Mouse (Mus musculus) erythroblast, embryonic 14.5 days (primary cell): Measurements from ENCODE around the gene Fzd7. TPM values are rescaled to one million over a fixed set of nuclear protein-coding genes. Genes with fewer than 3 reads are reported as not detected.

ENCODE experiments used
- H3K27me3 ChIP-seq: 2 replicates; pipeline ENCODE4 v1.6.1; 2012; ENCODE audit warnings: inconsistent platforms; ENCODE audit not compliant: control insufficient read depth
- H3K36me3 ChIP-seq: 2 replicates; pipeline ENCODE4 v1.6.1; 2012; ENCODE audit warnings: mild to moderate bottlenecking, inconsistent platforms; ENCODE audit not compliant: control insufficient read depth
- H3K4me1 ChIP-seq: 2 replicates; pipeline ENCODE4 v1.6.1; 2012; ENCODE audit warnings: inconsistent platforms; ENCODE audit not compliant: control insufficient read depth
- H3K4me3 ChIP-seq: replicated peaks from 2 replicates; pipeline ENCODE3; 2012; ENCODE audit warnings: moderate library complexity, mild to moderate bottlenecking, inconsistent platforms
- H3K9me3 ChIP-seq: 2 replicates; pipeline ENCODE4 v1.6.1; 2012; ENCODE audit warnings: low read length, inconsistent platforms, mixed read lengths; ENCODE audit not compliant: control insufficient read depth
- GATA1 ChIP-seq: IDR thresholded peaks from 2 replicates; pipeline ENCODE4 v1.6.1; 2012; ENCODE audit warnings: low read length, inconsistent platforms, mixed read lengths
- TAL1 ChIP-seq: IDR thresholded peaks from 3 replicates; pipeline ENCODE4 v1.6.1; 2012; ENCODE audit warnings: low read length, inconsistent platforms, mixed read lengths
- polyA plus RNA-seq: library from polyadenylated mRNA; stranded (reverse); fragments of >175 nt; gene quantifications from 2 replicates; pipeline ENCODE4 v1.2.3, GENCODE M21; 2012

The Fzd7 gene
- polyA plus RNA-seq, 1 experiment: 0.02 TPM

DNA sequence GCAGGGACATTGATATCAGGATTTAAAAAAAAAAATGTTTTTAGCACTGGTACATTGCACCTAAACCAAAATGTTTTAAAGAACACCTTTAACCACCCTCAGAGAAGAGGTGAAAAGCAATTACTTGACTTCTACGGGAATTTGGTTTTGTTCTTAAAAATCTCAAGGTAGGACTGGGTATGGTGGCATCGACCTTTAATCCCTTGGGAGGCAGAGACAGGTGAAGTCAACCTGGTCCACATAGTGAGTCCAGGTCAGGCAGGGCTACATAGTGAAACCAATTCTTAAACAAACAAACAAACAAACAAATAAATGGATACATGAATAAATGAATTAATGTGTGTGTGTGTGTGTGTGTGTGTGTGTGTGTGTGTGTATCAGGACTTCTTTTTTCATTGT is 22.1 kb downstream of the Fzd7 start:
- H3K36me3 ChIP-seq: no peaks in the 10 kb centered on the region
- TF ChIP-seq GATA1: no peak
- TF ChIP-seq TAL1: no peak
- H3K4me3 ChIP-seq: no peak overlapping the region
- no peaks in the 10 kb centered on the region for H3K9me3 ChIP-seq
- H3K4me1 ChIP-seq: no peaks in the 10 kb centered on the region; the same call in 1 of the 2 replicates
- no peaks in the 10 kb centered on the region; the same call in 1 of the 2 replicates for H3K27me3 ChIP-seq

DNA sequence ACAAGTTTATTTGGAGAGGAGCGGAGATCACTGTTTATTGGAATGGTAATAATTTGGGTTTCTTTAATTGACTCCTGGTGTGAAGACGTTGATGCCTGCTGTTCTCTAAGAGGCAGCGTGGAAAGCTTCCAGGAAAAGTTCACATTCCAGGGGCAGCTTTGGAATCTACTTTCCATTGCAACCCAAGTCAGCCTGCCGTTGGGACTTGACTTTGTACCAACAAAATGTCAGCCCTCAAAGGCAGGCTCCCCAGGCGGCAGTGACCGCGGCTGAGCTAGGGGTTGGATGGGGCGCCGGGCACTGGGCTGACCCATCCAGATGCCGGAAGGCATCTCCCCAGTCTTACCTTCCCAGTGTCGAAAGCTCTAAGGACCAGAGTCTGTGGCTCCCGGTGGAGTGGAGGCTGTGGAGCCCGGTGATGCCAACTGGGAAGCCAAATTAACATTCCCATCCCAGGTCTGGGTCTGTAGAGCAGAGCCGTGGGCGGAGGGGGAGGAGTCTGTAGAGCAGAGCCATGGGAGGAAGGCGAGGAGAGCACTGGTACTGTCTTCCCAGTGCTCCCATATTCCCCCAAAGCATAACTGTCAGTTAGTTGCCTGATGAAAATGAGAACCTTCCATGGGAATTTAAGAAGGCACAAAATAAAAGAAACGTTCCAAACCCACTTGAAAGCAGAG is 26.4 kb downstream of the Fzd7 start:
- peaks cover 2% of the 10 kb centered on the region for H3K27me3 ChIP-seq
- no peaks in the 10 kb centered on the region for H3K9me3 ChIP-seq
- TF ChIP-seq GATA1: no peak
- no peak for TF ChIP-seq TAL1
- no peaks in the 10 kb centered on the region for H3K36me3 ChIP-seq
- H3K4me1 ChIP-seq: no peaks in the 10 kb centered on the region
- H3K4me3 ChIP-seq: no peak overlapping the region

DNA sequence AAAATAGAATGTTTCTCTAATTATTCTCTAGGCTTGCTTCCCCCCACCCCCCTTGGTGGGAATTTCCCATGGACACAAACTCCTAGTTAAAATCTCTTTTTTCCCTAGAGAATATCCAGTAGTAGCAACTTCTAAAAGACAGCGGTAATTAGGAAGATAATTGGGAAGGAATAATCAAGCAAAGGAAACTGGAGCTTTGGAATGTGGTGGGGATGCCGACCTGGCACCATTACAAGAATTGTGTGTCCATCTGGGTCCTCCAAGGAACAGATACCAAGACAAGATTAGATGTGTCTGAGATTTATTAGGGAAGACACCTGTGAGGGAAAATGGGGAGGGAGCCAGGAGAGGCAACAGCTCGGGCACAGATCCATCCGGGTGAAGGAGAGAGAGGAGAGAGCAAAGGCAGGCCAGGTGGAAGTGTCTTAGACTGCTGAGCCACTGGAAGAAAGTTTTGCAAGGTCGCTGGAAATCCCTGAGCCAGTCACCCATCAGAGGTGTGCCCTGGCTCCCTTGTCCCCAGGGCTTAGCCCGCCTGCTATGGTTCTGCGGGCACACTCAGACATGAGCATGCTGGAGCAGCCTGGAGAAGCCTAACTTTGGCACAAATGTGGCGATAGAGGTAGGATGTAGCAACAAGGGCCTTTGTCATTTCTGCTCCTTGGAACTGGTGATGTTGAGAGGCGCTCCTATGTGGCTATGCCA is 29.5 kb downstream of the Fzd7 start:
- Histone ChIP-seq H3K4me3 (no peak overlapping the region), H3K27me3 (peaks cover 12% of the 10 kb centered on the region), H3K9me3 (no peaks in the 10 kb centered on the region), H3K4me1 (peaks cover 3% of the 10 kb centered on the region; the same call in 1 of the 2 replicates), H3K36me3 (no peaks in the 10 kb centered on the region)
- no peak for TF ChIP-seq GATA1

DNA sequence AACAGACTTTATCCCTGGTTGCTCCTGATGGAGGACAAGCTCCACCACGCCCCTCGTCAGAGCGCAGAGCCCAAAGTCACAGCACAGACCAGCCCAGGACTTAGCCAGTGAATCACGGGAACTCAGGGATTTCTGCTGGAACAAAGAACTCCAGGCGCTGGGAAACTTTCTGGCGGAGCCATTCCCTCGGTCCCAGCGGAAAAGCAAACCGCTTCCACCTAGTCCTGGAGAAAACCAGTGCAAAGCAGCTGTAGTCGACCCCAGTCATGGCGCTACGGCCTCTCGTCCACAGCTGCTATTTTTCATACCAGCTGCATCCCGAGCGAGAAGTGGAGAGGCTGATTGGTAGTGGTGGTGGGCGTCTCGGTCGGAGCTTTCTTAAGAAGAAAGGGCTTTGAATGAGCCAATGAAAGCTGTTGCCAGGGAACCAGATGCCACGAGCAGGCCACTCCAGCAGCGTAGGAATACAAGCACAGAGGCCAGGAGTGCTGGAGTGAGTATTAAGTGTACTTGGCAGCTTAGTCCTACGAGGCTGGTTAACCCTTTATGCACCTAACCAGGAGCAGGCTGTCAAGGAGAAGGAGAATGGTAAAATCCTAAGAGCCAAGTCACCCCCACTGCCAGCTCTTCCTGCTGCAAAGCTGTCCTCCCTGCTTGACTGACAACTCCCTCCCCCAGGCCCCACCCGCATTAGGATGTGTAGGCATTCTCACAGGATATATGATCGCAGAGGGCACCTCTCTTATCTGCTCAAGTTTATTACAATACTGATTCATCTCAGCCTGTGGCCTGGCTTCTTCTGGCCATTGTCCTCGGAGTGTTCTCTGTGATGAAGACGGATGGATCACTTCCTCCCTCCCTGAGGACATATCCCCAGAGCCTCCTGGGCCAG is 34.0 kb downstream of the Fzd7 start, which contains the start of gene Gm973:
Gm973 (plus strand) TSS at position 239 of the 892 bp plus-strand sequence.
- no peaks in the 10 kb centered on the region for H3K36me3 ChIP-seq
- TF ChIP-seq TAL1: no peak
- TF ChIP-seq GATA1: no peak
- peaks cover 3% of the 10 kb centered on the region; the same call in 1 of the 2 replicates for H3K4me1 ChIP-seq
- no peaks in the 10 kb centered on the region for H3K9me3 ChIP-seq
- no peak within 1 kb of the TSS for H3K4me3 ChIP-seq
- peaks cover 15% of the 10 kb centered on the region for H3K27me3 ChIP-seq

DNA sequence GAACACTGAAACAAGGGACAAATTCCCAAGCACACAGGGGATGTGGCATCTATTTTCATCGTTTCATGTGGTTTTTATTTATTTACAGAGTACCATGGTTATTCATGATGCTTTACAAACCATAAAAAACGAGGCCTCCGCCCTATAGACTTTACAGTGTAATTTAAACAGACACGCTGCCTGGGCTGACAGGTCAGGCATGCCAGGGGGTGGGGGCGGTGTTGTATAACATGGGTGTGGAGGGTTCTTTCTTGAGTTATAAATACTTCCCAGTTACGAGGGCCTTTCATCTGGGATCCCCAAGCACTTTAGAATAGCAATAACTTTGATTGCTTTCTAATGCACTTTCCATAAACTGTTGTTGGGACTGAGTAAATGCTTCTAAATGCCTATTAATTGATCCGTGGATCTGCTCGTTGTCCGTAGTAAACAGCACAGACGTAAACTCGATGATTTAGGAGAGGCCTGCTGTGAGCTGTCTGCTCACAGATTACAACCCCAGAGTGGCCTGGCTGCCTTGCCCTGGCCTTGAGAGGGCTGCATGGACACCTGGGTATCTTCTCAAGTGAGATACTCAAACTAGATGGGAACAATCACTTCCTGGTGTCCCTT is 38.1 kb downstream of the Fzd7 start:
- Histone ChIP-seq H3K4me1 (peaks cover 3% of the 10 kb centered on the region; the same call in 1 of the 2 replicates), H3K27me3 (peaks cover 13% of the 10 kb centered on the region), H3K36me3 (no peaks in the 10 kb centered on the region), H3K4me3 (no peak overlapping the region), H3K9me3 (no peaks in the 10 kb centered on the region)
- TF ChIP-seq TAL1 (no peak), GATA1 (no peak)

DNA sequence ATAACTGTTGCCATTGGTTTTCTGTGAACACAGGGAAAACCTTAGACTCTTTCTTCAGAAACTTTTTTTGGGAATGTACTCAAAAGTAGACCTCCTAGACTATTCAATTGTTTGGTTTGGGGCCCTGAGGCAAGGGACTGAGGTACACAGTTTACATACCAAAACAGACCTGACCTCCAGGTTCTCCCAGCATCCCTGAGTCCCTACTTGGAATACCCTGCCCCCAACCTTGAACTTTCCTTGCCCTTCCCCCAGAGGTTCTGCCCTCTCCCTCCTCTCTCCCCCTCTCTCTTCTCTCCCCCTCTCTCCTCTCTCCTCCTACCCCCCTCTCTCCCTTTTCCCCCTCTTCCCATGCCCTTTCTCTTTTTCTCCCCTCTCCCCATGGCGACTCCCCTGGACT is 40.2 kb downstream of the Fzd7 start:
- TF ChIP-seq GATA1 (no peak), TAL1 (no peak)
- Histone ChIP-seq H3K27me3 (no peaks in the 10 kb centered on the region), H3K4me3 (no peak overlapping the region), H3K36me3 (no peaks in the 10 kb centered on the region), H3K9me3 (no peaks in the 10 kb centered on the region), H3K4me1 (no peaks in the 10 kb centered on the region)

DNA sequence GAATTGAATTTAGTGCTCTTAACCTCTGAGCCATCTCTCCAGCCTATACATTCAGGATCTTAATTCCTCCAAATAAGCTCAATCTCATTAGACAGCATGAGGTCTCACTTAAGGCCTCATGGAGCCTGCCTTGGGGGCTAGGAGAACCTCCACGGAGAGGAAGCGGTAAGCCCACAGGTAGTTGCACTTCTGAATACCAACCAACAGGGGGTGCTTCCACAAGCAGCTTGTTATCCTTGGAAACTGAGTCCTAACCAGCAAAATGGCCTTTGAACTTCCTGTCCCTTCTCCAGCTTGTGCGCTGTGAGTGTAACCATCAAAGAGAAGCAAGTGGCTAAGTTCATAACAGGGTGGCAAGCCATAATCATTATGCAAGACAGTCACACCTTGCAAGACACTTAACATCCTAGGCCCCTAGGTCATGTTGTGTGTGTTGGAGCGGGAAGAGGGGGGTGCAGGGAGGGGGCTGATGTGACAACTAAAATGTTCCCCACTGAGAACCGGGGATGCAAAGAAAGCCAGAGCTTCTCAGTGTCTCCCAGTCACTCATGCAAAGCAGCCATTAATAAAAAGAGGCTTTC is 41.2 kb downstream of the Fzd7 start:
- Histone ChIP-seq H3K4me3 (no peak overlapping the region), H3K36me3 (no peaks in the 10 kb centered on the region), H3K4me1 (no peaks in the 10 kb centered on the region), H3K27me3 (no peaks in the 10 kb centered on the region), H3K9me3 (no peaks in the 10 kb centered on the region)
- TF ChIP-seq GATA1 (no peak), TAL1 (no peak)

DNA sequence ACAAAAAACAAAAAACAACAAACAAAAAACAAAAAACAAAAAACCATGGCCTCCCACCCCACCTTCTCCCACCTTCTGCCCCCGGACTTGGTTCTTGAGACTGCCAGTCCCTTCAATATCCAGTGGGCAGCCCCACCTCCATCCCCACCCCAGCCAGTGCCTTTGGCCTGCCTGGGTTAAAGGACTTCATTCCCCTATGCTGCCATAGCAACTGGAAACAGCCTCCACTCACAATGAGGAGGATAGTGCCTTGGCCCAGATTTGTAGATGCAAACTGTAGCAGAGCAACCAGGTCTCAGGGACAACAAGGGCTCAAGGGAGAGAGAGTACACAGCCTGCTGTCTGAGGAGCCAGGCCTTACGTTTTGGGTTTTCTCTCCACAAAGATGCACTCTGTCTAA is 41.8 kb downstream of the Fzd7 start:
- TF ChIP-seq GATA1: no peak
- no peak for TF ChIP-seq TAL1
- no peaks in the 10 kb centered on the region for H3K4me1 ChIP-seq
- H3K4me3 ChIP-seq: no peak overlapping the region
- H3K27me3 ChIP-seq: no peaks in the 10 kb centered on the region
- no peaks in the 10 kb centered on the region for H3K36me3 ChIP-seq
- no peaks in the 10 kb centered on the region for H3K9me3 ChIP-seq
